Mouse (Mus musculus): ENCODE data around the gene Gcm2. TPM values are rescaled to one million over a fixed set of nuclear protein-coding genes. Genes with fewer than 3 reads are reported as not detected.

The Gcm2 gene
- polyA plus RNA-seq, 1 experiment, result 0.05 TPM

- TF ChIP-seq POLR2A (IDR thresholded peaks at IDR 0.05; ENCODE audit: borderline replicate concordance, extremely low read depth, low read depth, low read length) (no peak), CTCF (IDR thresholded peaks at IDR 0.05; ENCODE audit: insufficient read depth, low read length) (no peak)
- Histone ChIP-seq H3K4me1 (ENCODE audit: control insufficient read depth, insufficient read depth, low read length) (no peaks in the 10 kb centered on the region), H3K4me3 (replicated peaks; ENCODE audit: extremely low read depth, low read depth, low read length) (no peak overlapping the region)
- WGBS, result 73% methylated on average over 5 of the region's 5 CpGs
- no peak for DNase-seq
Observed at GRCm38 (mm10) chr13:41051965-41052364, 58.9 kb downstream of the Gcm2 start.

Other genes starting within 250 kb of the Gcm2 start
- 33.4 and 36.1 TPM in 2 replicates for gene Pak1ip1, start 110.0 kb downstream of the Gcm2 start, polyA plus RNA-seq (2012; rRNA removed)
- gene Tmem14c, start 94.7 kb downstream of the Gcm2 start, polyA plus RNA-seq (2012; rRNA removed), result 66.5 and 83.5 TPM in 2 replicates
- 2.8 and 4.1 TPM in 2 replicates for gene Mak, start 31.3 kb downstream of the Gcm2 start, polyA plus RNA-seq (2012; rRNA removed)
- not detected in 2 replicates for gene Sycp2l, start 3.3 kb upstream of the Gcm2 start, polyA plus RNA-seq (2012; rRNA removed)
- gene Elovl2, start 109.4 kb upstream of the Gcm2 start, polyA plus RNA-seq (2012; rRNA removed), result 0.03 and 0.08 TPM in 2 replicates
- gene Smim13, start 138.8 kb upstream of the Gcm2 start, polyA plus RNA-seq (2012; rRNA removed), result 5.7 and 6.5 TPM in 2 replicates
- gene Gm17364, start 162.9 kb upstream of the Gcm2 start, polyA plus RNA-seq (2012; rRNA removed), result not detected in 2 replicates